Mouse (Mus musculus) left cerebral cortex, adult 18-20 months (tissue): ENCODE data around the gene Plbd2. TPM values are rescaled to one million over a fixed set of nuclear protein-coding genes. Genes with fewer than 3 reads are reported as not detected.
A peak's percentile ranks its signal among the peaks of the same experiment; 100 is the strongest.
"Not testable (repeated sequence)": the region's sequence is repeated elsewhere in the genome, so short reads cannot be mapped to it uniquely, and the experiment has no call there.

Experiments used
- DNase-seq, 2 experiments: peaks; one replicate each; pipeline ENCODE4 v3.0.0; 2021 to 2022; ENCODE audit warnings: low spot score in 2 of 2, mixed read lengths in 1 of 2
- total RNA-seq, 2 experiments: library from RNA; stranded (reverse); gene quantifications; 2 replicates each; pipeline ENCODE4 v1.2.3; 2021

Plbd2 gene
- total RNA-seq, 2 experiments from 2014 or later: 54.5 to 57.2 TPM

- no peak for DNase-seq
Observed at GRCm38 (mm10) chr5:120511643-120512220, 8.3 kb upstream of the Plbd2 start.

GRCm38 (mm10) chr5:120510982-120511642 is 7.7 kb upstream of the Plbd2 start, which contains the start of gene Slc8b1:
Gene Slc8b1 (plus strand): TSS chr5:120511168.
- DNase-seq: peak; percentile 74 to 80

GRCm38 (mm10) chr5:120507311-120507710 is 3.9 kb upstream of the Plbd2 start:
- no peak for DNase-seq

- no peak for DNase-seq
Observed at GRCm38 (mm10) chr5:120506490-120506889, 3.1 kb upstream of the Plbd2 start.

- no peak for DNase-seq
Observed at GRCm38 (mm10) chr5:120505781-120506180, 2.4 kb upstream of the Plbd2 start.

GRCm38 (mm10) chr5:120505368-120505767 is 1.9 kb upstream of the Plbd2 start:
- DNase-seq: peak; percentile 74 to 77

GRCm38 (mm10) chr5:120502675-120503143 is 716 bp downstream of the Plbd2 start:
- DNase-seq: peak in 1 of 2 experiments; percentile 26

GRCm38 (mm10) chr5:120502147-120502621 is 1.2 kb downstream of the Plbd2 start:
- peak; percentile 31 to 40 for DNase-seq

GRCm38 (mm10) chr5:120500609-120501008 is 2.8 kb downstream of the Plbd2 start:
- not testable (repeated sequence) for DNase-seq

GRCm38 (mm10) chr5:120499202-120499601 is 4.2 kb downstream of the Plbd2 start:
- no peak for DNase-seq

- DNase-seq: no peak
Observed at GRCm38 (mm10) chr5:120497071-120497470, 6.4 kb downstream of the Plbd2 start.

- no peak for DNase-seq
Observed at GRCm38 (mm10) chr5:120495703-120496226, 7.7 kb downstream of the Plbd2 start.

GRCm38 (mm10) chr5:120495064-120495702 is 8.2 kb downstream of the Plbd2 start:
- DNase-seq: peak in 1 of 2 experiments; percentile 25

- no peak for DNase-seq
Observed at GRCm38 (mm10) chr5:120493873-120494395, 9.5 kb downstream of the Plbd2 start.

- no peak for DNase-seq
Observed at GRCm38 (mm10) chr5:120493440-120493839, 10.0 kb downstream of the Plbd2 start.

GRCm38 (mm10) chr5:120492437-120492836 is 11.0 kb downstream of the Plbd2 start:
- DNase-seq: peak; percentile 39 to 44

GRCm38 (mm10) chr5:120490679-120491192 is 12.7 kb downstream of the Plbd2 start:
- DNase-seq: peak in 1 of 2 experiments; percentile 26

- no peak for DNase-seq
Observed at GRCm38 (mm10) chr5:120487844-120488243, 15.6 kb downstream of the Plbd2 start.

GRCm38 (mm10) chr5:120483399-120483798 is 20.0 kb downstream of the Plbd2 start:
- DNase-seq: no peak

GRCm38 (mm10) chr5:120481205-120481604 is 22.2 kb downstream of the Plbd2 start:
- no peak for DNase-seq

- DNase-seq: no peak
Observed at GRCm38 (mm10) chr5:120479538-120479937, 23.9 kb downstream of the Plbd2 start.
